ENCODE assay signal across 5 mouse cellular contexts in the genomic region with DNA sequence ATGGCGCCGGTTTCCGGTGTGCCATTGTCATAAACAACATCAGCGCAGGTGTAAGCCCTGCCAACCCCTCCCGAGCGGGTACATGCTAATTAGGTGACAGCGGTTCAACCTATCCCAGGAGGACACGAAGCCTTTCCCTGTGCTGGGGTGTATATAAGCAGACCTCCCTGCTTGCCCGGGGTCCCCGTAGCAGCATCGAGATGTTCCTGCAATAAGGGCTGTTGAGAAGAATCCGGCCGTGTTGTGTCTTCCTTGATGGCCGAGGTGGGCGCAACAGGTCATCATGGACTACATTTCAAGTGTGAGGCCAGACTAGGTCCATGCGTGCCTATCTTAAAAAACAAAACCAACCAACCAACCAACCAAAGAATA.
DNase-seq lines count a peak whose midpoint lies in the region; ATAC-seq lines count a peak whose summit lies in the region.
"Not testable (repeated sequence)": the region's sequence is repeated elsewhere in the genome, so short reads cannot be mapped to it uniquely, and the experiment has no call there.

No protein-coding gene starts in this region.

- not testable (repeated sequence) for H3K4me3 ChIP-seq in forebrain, embryonic 16.5 days (replicated peaks; ENCODE audit: low read length); hindbrain, embryonic 13.5 days; midbrain, embryonic 11.5 days (ENCODE audit: low read depth, low read length); neural tube, embryonic 13.5 days

- H3K36me3 ChIP-seq in forebrain, embryonic 16.5 days (ENCODE audit: control insufficient read depth, insufficient read depth); hindbrain, embryonic 13.5 days; midbrain, embryonic 11.5 days (ENCODE audit: control insufficient read depth, insufficient read depth, low read length); neural tube, embryonic 13.5 days: not testable (repeated sequence)

- peak; percentile 75 for DNase-seq in midbrain, embryonic 11.5 days (ENCODE audit: low spot score, missing footprints)
- peak; percentile 33 for DNase-seq in testis, postnatal 10 days (ENCODE audit: low spot score)

- H3K4me2 ChIP-seq in forebrain, embryonic 16.5 days (ENCODE audit: low read length); hindbrain, embryonic 13.5 days; midbrain, embryonic 11.5 days; neural tube, embryonic 13.5 days: not testable (repeated sequence)

- not testable (repeated sequence) for H3K4me1 ChIP-seq in forebrain, embryonic 16.5 days (replicated peaks; ENCODE audit: control insufficient read depth, insufficient read depth, low read length); hindbrain, embryonic 13.5 days (replicated peaks); midbrain, embryonic 11.5 days (ENCODE audit: control insufficient read depth, insufficient read depth, low read length); neural tube, embryonic 13.5 days (replicated peaks)

- H3K27me3 ChIP-seq in forebrain, embryonic 16.5 days (replicated peaks; ENCODE audit: control insufficient read depth, insufficient read depth, low read length); hindbrain, embryonic 13.5 days; midbrain, embryonic 11.5 days (ENCODE audit: control insufficient read depth, insufficient read depth, low read length): not testable (repeated sequence)
- peaks cover 14% of the 10 kb centered on the region for H3K27me3 ChIP-seq in neural tube, embryonic 13.5 days

- not testable (repeated sequence) for H3K9me3 ChIP-seq in forebrain, embryonic 16.5 days (ENCODE audit: control insufficient read depth, low read length); hindbrain, embryonic 13.5 days; midbrain, embryonic 11.5 days (ENCODE audit: control insufficient read depth, low read length); neural tube, embryonic 13.5 days

- WGBS in forebrain, embryonic 16.5 days, result 98% methylated on average over 16 of the region's 16 CpGs
- WGBS in hindbrain, embryonic 13.5 days, result 96% methylated on average over 16 of the region's 16 CpGs
- WGBS in midbrain, embryonic 11.5 days, result 95% methylated on average over 16 of the region's 16 CpGs
- WGBS in neural tube, embryonic 13.5 days, result 95% methylated on average over 16 of the region's 16 CpGs

- not testable (repeated sequence) for H3K9ac ChIP-seq in forebrain, embryonic 16.5 days (replicated peaks; ENCODE audit: low read depth, low read length); hindbrain, embryonic 13.5 days; midbrain, embryonic 11.5 days (ENCODE audit: low read length); neural tube, embryonic 13.5 days

- not testable (repeated sequence) for H3K27ac ChIP-seq in forebrain, embryonic 16.5 days (ENCODE audit: low read length); hindbrain, embryonic 13.5 days; midbrain, embryonic 11.5 days (ENCODE audit: low read depth, low read length); neural tube, embryonic 13.5 days (replicated peaks)

- 0 out of 2 replicates have a peak, but pooled peaks have one; percentile 11 for ATAC-seq in forebrain, embryonic 16.5 days
- ATAC-seq in hindbrain, embryonic 13.5 days (ENCODE audit: low FRiP score), result 0 out of 2 replicates have a peak, but pooled peaks have one; percentile 14
- peak; percentile 16; the same call in 1 of the 2 replicates for ATAC-seq in midbrain, embryonic 11.5 days (ENCODE audit: low FRiP score)
- 0 out of 2 replicates have a peak, but pooled peaks have one; percentile 4 for ATAC-seq in neural tube, embryonic 13.5 days (ENCODE audit: low read depth)
